Mouse (Mus musculus) ES-E14 (cell line): ENCODE results near the gene Slc25a3. TPM values are rescaled to one million over a fixed set of nuclear protein-coding genes. Genes with fewer than 3 reads are reported as not detected.

Experiments used
- DNase-seq: peaks from one replicate; pipeline ENCODE4 v3.0.0-alpha.2; 2013; ENCODE audit warnings: low read depth, low spot score
- H3K27ac ChIP-seq: 2 replicates; pipeline ENCODE4 v1.5.1; 2012; ENCODE audit warnings: low read depth, mild to moderate bottlenecking, low read length, moderate library complexity, mixed read lengths; ENCODE audit not compliant: poor library complexity, insufficient read depth, severe bottlenecking
- H3K36me3 ChIP-seq: 2 replicates; pipeline ENCODE4 v1.6.1; 2012; ENCODE audit warnings: mild to moderate bottlenecking, low read length, moderate library complexity, mixed read lengths; ENCODE audit not compliant: control insufficient read depth, poor library complexity, insufficient read depth, severe bottlenecking
- H3K4me1 ChIP-seq, 2 experiments: fragments of 150-350 bp in 1 of 2; sonication (generic) in 1 of 2; 2 replicates each; pipeline ENCODE4 v1.6.1; 2012; ENCODE audit warnings: low read length in 2 of 2, mild to moderate bottlenecking in 1 of 2, mixed read lengths in 1 of 2; ENCODE audit not compliant: control insufficient read depth in 2 of 2, insufficient read depth in 2 of 2, poor library complexity in 1 of 2
- H3K4me3 ChIP-seq, 2 experiments: fragments of 150-350 bp in 1 of 2; sonication (generic) in 1 of 2; 2 replicates each; pipeline ENCODE4 v1.5.1; 2012; ENCODE audit warnings: low read length in 2 of 2, low read depth in 1 of 2, mild to moderate bottlenecking in 1 of 2, mixed read lengths in 1 of 2; ENCODE audit not compliant: insufficient read depth in 1 of 2, poor library complexity in 1 of 2, severe bottlenecking in 1 of 2
- H3K9ac ChIP-seq: 2 replicates; pipeline ENCODE4 v1.6.1; 2012; ENCODE audit warnings: low read depth, mild to moderate bottlenecking, low read length, mixed read lengths; ENCODE audit not compliant: poor library complexity, insufficient read depth, severe bottlenecking
- H3K9me3 ChIP-seq: fragments of 150-350 bp; sonication (generic); 2 replicates; pipeline ENCODE4 v1.6.1; 2012; ENCODE audit warnings: low read depth, mild to moderate bottlenecking, low read length; ENCODE audit not compliant: control insufficient read depth, insufficient read depth
- CHD2 ChIP-seq: IDR thresholded peaks from 2 replicates; pipeline ENCODE4 v1.6.1; 2014; ENCODE audit warnings: mild to moderate bottlenecking, low read depth, low read length, inconsistent platforms
- HCFC1 ChIP-seq: IDR thresholded peaks from 2 replicates; pipeline ENCODE4 v1.6.1; 2012; ENCODE audit warnings: low read length, inconsistent platforms, borderline replicate concordance; ENCODE audit not compliant: insufficient read depth
- MAFK ChIP-seq: IDR thresholded peaks from 2 replicates; pipeline ENCODE4 v1.6.1; 2014; ENCODE audit warnings: mild to moderate bottlenecking, low read depth, low read length, inconsistent platforms; ENCODE audit not compliant: insufficient read depth
- ZC3H11A ChIP-seq: IDR thresholded peaks from 2 replicates; pipeline ENCODE4 v1.6.1; 2012; ENCODE audit warnings: low read depth, mild to moderate bottlenecking, inconsistent platforms, low read length, borderline replicate concordance
- ZNF384 ChIP-seq: IDR thresholded peaks from 2 replicates; pipeline ENCODE4 v1.6.1; 2012; ENCODE audit warnings: low read depth, low read length, inconsistent platforms
- in situ Hi-C, 2 experiments: fragments of 600-800 bp; cut with MboI; formaldehyde crosslinking; loops; one replicate each; pipeline ENCODE4 v1.15.1; 2025; ENCODE audit warnings: low sequenced_read_pairs in 2 of 2, inconsistent platforms in 1 of 2; ENCODE audit not compliant: unreplicated experiment in 2 of 2
- total RNA-seq: library from RNA; depleted of rRNA; stranded (reverse); fragments of 300-350 nt; gene quantifications from 2 replicates; pipeline ENCODE4 v1.2.3, GENCODE M21; 2012; rRNA removed

The Slc25a3 gene
- total RNA-seq, 1 experiment: 481 TPM

- no peaks in the 10 kb centered on the region for H3K4me1 ChIP-seq
- no peak for DNase-seq
- peaks cover 10% of the 10 kb centered on the region; the same call in 1 of the 2 replicates for H3K36me3 ChIP-seq
- no peak overlapping the region for H3K27ac ChIP-seq
- no peak overlapping the region for H3K4me3 ChIP-seq
- in situ Hi-C loops: no loop called here
- no peaks in the 10 kb centered on the region for H3K9me3 ChIP-seq
- TF ChIP-seq ZNF384: no peak
- no peak for TF ChIP-seq MAFK
- no peak for TF ChIP-seq HCFC1
- TF ChIP-seq CHD2: no peak
- TF ChIP-seq ZC3H11A: no peak
- H3K9ac ChIP-seq: no peak overlapping the region
Measured at GRCm38 (mm10) chr10:91076667-91077066, 47.2 kb downstream of the Slc25a3 start.

GRCm38 (mm10) chr10:91073345-91073744, 50.5 kb downstream of the Slc25a3 start:
- no peak overlapping the region for H3K9ac ChIP-seq
- no peak overlapping the region for H3K27ac ChIP-seq
- in situ Hi-C loops: no loop called here
- H3K4me1 ChIP-seq: no peaks in the 10 kb centered on the region
- no peak overlapping the region for H3K4me3 ChIP-seq
- H3K36me3 ChIP-seq: peaks cover 8% of the 10 kb centered on the region; the same call in 1 of the 2 replicates
- no peaks in the 10 kb centered on the region for H3K9me3 ChIP-seq
- no peak for DNase-seq
- TF ChIP-seq HCFC1 (no peak), ZC3H11A (no peak), MAFK (no peak), CHD2 (no peak), ZNF384 (no peak)

GRCm38 (mm10) chr10:91071768-91072167, 52.1 kb downstream of the Slc25a3 start:
- Histone ChIP-seq H3K9me3 (no peaks in the 10 kb centered on the region), H3K36me3 (peaks cover 4% of the 10 kb centered on the region; the same call in 1 of the 2 replicates), H3K9ac (no peak overlapping the region), H3K4me3 (no peak overlapping the region), H3K4me1 (no peaks in the 10 kb centered on the region), H3K27ac (no peak overlapping the region)
- no peak for TF ChIP-seq HCFC1
- no peak for TF ChIP-seq ZC3H11A
- no peak for TF ChIP-seq MAFK
- TF ChIP-seq CHD2: no peak
- no peak for TF ChIP-seq ZNF384
- DNase-seq: no peak
- in situ Hi-C loops: no loop called here

Other genes with a start within 250 kb of the Slc25a3 start
- gene Apaf1, start 41.3 kb downstream of the Slc25a3 start, total RNA-seq: 21.7 and 25.7 TPM in 2 replicates
- 28.1 and 32.7 TPM in 2 replicates for gene Ikbip, start 41.1 kb downstream of the Slc25a3 start, total RNA-seq
- 176 and 189 TPM in 2 replicates for gene Tmpo, start 57.3 kb upstream of the Slc25a3 start, total RNA-seq